Mouse (Mus musculus): ENCODE data around the gene Atxn7. TPM values are rescaled to one million over a fixed set of nuclear protein-coding genes. Genes with fewer than 3 reads are reported as not detected.

Gene Atxn7
- polyA plus RNA-seq, 1 experiment from 2014 or later, result 2.1 TPM

GRCm38 (mm10) chr14:14063382-14063781, 102.1 kb downstream of the Atxn7 start:
- Histone ChIP-seq H3K9me3 (ENCODE audit: low read length) (no peaks in the 10 kb centered on the region), H3K27me3 (ENCODE audit: insufficient read depth, low read length) (no peaks in the 10 kb centered on the region), H3K36me3 (replicated peaks; ENCODE audit: insufficient read depth, low read length) (0 out of 2 replicates have a peak, but pooled peaks cover 6% of the 10 kb centered on the region), H3K27ac (ENCODE audit: low read depth) (no peak overlapping the region), H3K4me3 (ENCODE audit: low read depth, low read length) (no peak overlapping the region), H3K9ac (replicated peaks) (no peak overlapping the region), H3K4me2 (ENCODE audit: low read depth, low read length) (no peak overlapping the region), H3K4me1 (ENCODE audit: insufficient read depth) (peaks cover 30% of the 10 kb centered on the region)
- 63% methylated on average over 5 of the region's 5 CpGs for WGBS (ENCODE audit: insufficient replicate concordance)
- TF ChIP-seq EP300 (IDR thresholded peaks at IDR 0.05; ENCODE audit: low read depth) (no peak), CTCF (IDR thresholded peaks at IDR 0.05; ENCODE audit: low read depth) (no peak)
- DNase-seq (no peak), ATAC-seq (no peak)

GRCm38 (mm10) chr14:14064486-14065141, 103.4 kb downstream of the Atxn7 start:
- Histone ChIP-seq H3K9me3 (ENCODE audit: low read length) (no peaks in the 10 kb centered on the region), H3K9ac (replicated peaks) (no peak overlapping the region), H3K4me2 (ENCODE audit: low read depth, low read length) (no peak overlapping the region), H3K27me3 (ENCODE audit: insufficient read depth, low read length) (no peaks in the 10 kb centered on the region), H3K4me1 (ENCODE audit: insufficient read depth) (peaks cover 37% of the 10 kb centered on the region), H3K4me3 (ENCODE audit: low read depth, low read length) (no peak overlapping the region), H3K36me3 (replicated peaks; ENCODE audit: insufficient read depth, low read length) (0 out of 2 replicates have a peak, but pooled peaks cover 3% of the 10 kb centered on the region), H3K27ac (ENCODE audit: low read depth) (peak overlapping the region; percentile 39; the same call in 1 of the 2 replicates)
- no peak for TF ChIP-seq EP300 (IDR thresholded peaks at IDR 0.05; ENCODE audit: low read depth)
- TF ChIP-seq CTCF (IDR thresholded peaks at IDR 0.05; ENCODE audit: low read depth), result no peak
- 18% methylated on average over 5 of the region's 5 CpGs for WGBS (ENCODE audit: insufficient replicate concordance)
- ATAC-seq (no peak), DNase-seq (no peak)

- Histone ChIP-seq H3K27me3 (ENCODE audit: insufficient read depth, low read length) (no peaks in the 10 kb centered on the region), H3K4me1 (ENCODE audit: insufficient read depth) (peaks cover 40% of the 10 kb centered on the region), H3K4me3 (ENCODE audit: low read depth, low read length) (no peak overlapping the region), H3K36me3 (replicated peaks; ENCODE audit: insufficient read depth, low read length) (0 out of 2 replicates have a peak, but pooled peaks cover 3% of the 10 kb centered on the region), H3K27ac (ENCODE audit: low read depth) (peak overlapping the region; percentile 39; the same call in 1 of the 2 replicates), H3K9ac (replicated peaks) (no peak overlapping the region), H3K9me3 (ENCODE audit: low read length) (no peaks in the 10 kb centered on the region), H3K4me2 (ENCODE audit: low read depth, low read length) (no peak overlapping the region)
- ATAC-seq (no peak), DNase-seq (no peak)
- TF ChIP-seq EP300 (IDR thresholded peaks at IDR 0.05; ENCODE audit: low read depth) (no peak), CTCF (IDR thresholded peaks at IDR 0.05; ENCODE audit: low read depth) (no peak)
- 48% methylated on average over 4 of the region's 4 CpGs for WGBS (ENCODE audit: insufficient replicate concordance)
These were observed 103.9 kb downstream of the Atxn7 start for GRCm38 (mm10) chr14:14065142-14065498.

GRCm38 (mm10) chr14:14066241-14066640, 105.0 kb downstream of the Atxn7 start:
- no peak for DNase-seq
- Histone ChIP-seq H3K4me3 (ENCODE audit: low read depth, low read length) (no peak overlapping the region), H3K4me2 (ENCODE audit: low read depth, low read length) (no peak overlapping the region), H3K27me3 (ENCODE audit: insufficient read depth, low read length) (no peaks in the 10 kb centered on the region), H3K27ac (ENCODE audit: low read depth) (no peak overlapping the region; the same call in 1 of the 2 replicates), H3K9ac (replicated peaks) (no peak overlapping the region), H3K4me1 (ENCODE audit: insufficient read depth) (peaks cover 46% of the 10 kb centered on the region), H3K36me3 (replicated peaks; ENCODE audit: insufficient read depth, low read length) (0 out of 2 replicates have a peak, but pooled peaks cover 3% of the 10 kb centered on the region), H3K9me3 (ENCODE audit: low read length) (no peaks in the 10 kb centered on the region)
- TF ChIP-seq CTCF (IDR thresholded peaks at IDR 0.05; ENCODE audit: low read depth), result no peak
- no peak for TF ChIP-seq EP300 (IDR thresholded peaks at IDR 0.05; ENCODE audit: low read depth)
- no peak for ATAC-seq
- WGBS (ENCODE audit: insufficient replicate concordance), result 46% methylated on average over 6 of the region's 6 CpGs

DNA sequence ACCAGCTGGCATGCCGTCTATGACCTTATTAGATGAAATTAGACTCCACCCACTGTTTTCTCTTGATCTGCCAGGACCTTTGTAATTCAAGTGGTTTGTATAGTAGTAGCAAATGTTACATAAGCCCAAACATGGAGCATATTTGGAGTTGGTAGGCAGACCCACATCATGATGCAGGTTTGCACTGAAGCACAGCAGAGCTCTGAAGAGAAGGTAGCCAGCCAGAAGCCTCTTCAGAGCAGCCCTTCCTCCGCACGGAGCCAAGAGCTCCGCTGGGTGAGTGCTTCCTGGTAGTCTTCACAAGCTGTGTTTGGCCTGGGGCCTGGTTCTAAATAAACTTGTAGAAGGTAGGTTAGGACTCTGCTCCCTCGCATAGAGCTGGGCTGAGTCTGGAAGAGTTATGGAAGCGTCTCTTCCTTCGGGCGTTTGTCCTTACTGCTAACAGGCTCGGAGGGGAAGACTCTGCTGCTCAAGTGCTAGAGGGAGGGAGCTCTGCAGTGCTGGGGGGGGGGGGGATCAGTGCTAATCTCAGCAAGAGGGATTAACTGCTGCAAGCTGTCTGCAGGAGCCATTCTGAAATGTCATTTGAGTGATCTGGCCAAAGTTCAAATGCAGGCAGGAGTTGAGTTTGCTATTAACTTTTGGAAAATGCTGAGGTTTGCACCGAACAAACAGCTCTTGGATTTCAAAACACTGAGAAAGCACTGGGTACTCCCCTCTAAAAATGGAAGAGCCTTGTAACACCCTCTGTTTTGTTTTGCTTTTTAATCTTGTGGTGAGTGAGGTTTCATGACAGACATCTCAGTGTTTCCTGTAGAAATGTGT, 106.6 kb downstream of the Atxn7 start:
- peak; percentile 44 for DNase-seq
- peak overlapping the region; percentile 65 for H3K4me2 ChIP-seq (ENCODE audit: low read depth, low read length)
- H3K9ac ChIP-seq (replicated peaks), result peak overlapping the region; percentile 52
- ATAC-seq, result peak; percentile 80
- peak overlapping the region; percentile 29 for H3K4me3 ChIP-seq (ENCODE audit: low read depth, low read length)
- WGBS (ENCODE audit: insufficient replicate concordance), result 8% methylated on average over 10 of the region's 10 CpGs
- no peak for TF ChIP-seq EP300 (IDR thresholded peaks at IDR 0.05; ENCODE audit: low read depth)
- TF ChIP-seq CTCF (IDR thresholded peaks at IDR 0.05; ENCODE audit: low read depth), result no peak
- H3K4me1 ChIP-seq (ENCODE audit: insufficient read depth), result peaks cover 46% of the 10 kb centered on the region
- peak overlapping the region; percentile 84 for H3K27ac ChIP-seq (ENCODE audit: low read depth)
- H3K9me3 ChIP-seq (ENCODE audit: low read length), result no peaks in the 10 kb centered on the region
- H3K36me3 ChIP-seq (replicated peaks; ENCODE audit: insufficient read depth, low read length), result no peaks in the 10 kb centered on the region
- no peaks in the 10 kb centered on the region for H3K27me3 ChIP-seq (ENCODE audit: insufficient read depth, low read length)

DNA sequence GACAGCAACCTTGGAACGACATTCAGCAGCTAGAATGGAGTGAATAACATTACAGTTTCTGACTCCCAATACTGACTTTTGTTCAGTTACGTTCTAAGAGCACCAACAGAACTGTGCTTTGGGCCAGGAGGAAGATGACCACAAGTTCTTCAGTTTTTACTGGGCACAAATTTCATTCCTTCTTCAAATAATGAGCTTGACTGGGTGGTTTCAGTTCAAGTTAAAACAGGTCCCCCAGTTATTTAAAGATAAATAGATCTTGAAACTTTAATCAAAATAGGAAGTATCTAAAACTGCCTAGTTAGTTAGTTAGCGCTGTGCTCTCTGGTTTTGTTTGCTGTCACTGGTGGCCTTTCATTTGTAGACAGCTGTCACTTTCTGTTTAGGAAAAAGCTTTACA, 107.3 kb downstream of the Atxn7 start:
- 20% methylated on average over 3 of the region's 3 CpGs for WGBS (ENCODE audit: insufficient replicate concordance)
- no peak for DNase-seq
- Histone ChIP-seq H3K27ac (ENCODE audit: low read depth) (peak overlapping the region; percentile 84), H3K9me3 (ENCODE audit: low read length) (no peaks in the 10 kb centered on the region), H3K4me3 (ENCODE audit: low read depth, low read length) (peak overlapping the region; percentile 29; the same call in 1 of the 2 replicates), H3K9ac (replicated peaks) (peak overlapping the region; percentile 52; the same call in 1 of the 2 replicates), H3K27me3 (ENCODE audit: insufficient read depth, low read length) (no peaks in the 10 kb centered on the region), H3K36me3 (replicated peaks; ENCODE audit: insufficient read depth, low read length) (no peaks in the 10 kb centered on the region), H3K4me1 (ENCODE audit: insufficient read depth) (peaks cover 46% of the 10 kb centered on the region), H3K4me2 (ENCODE audit: low read depth, low read length) (peak overlapping the region; percentile 65)
- TF ChIP-seq CTCF (IDR thresholded peaks at IDR 0.05; ENCODE audit: low read depth) (no peak), EP300 (IDR thresholded peaks at IDR 0.05; ENCODE audit: low read depth) (no peak)
- ATAC-seq, result 0 out of 2 replicates have a peak, but pooled peaks have one; percentile 5
